Mouse (Mus musculus): ENCODE measurements around the gene Nav3. TPM values are rescaled to one million over a fixed set of nuclear protein-coding genes. Genes with fewer than 3 reads are reported as not detected.

Gene Nav3
- polyA plus RNA-seq, 1 experiment from 2014 or later = 3.7 TPM

- Histone ChIP-seq H3K4me3 (ENCODE audit: low read length) (no peak overlapping the region), H3K9me3 (ENCODE audit: low read length) (no peaks in the 10 kb centered on the region), H3K4me1 (ENCODE audit: insufficient read depth, low read length) (no peaks in the 10 kb centered on the region), H3K27me3 (ENCODE audit: insufficient read depth, low read length) (no peaks in the 10 kb centered on the region), H3K36me3 (ENCODE audit: insufficient read depth, low read length) (no peaks in the 10 kb centered on the region), H3K4me2 (replicated peaks; ENCODE audit: low read depth, low read length) (no peak overlapping the region), H3K9ac (replicated peaks; ENCODE audit: low read length) (no peak overlapping the region), H3K27ac (ENCODE audit: low read length) (no peak overlapping the region)
- ATAC-seq (ENCODE audit: low FRiP score, low TSS enrichment) = no peak
- 86% methylated on average over 5 of the region's 5 CpGs for WGBS
Observed at GRCm38 (mm10) chr10:109718390-109718789, 737.6 kb downstream of the Nav3 start.

- WGBS = 42% methylated on average over 5 of the region's 5 CpGs
- H3K4me2 ChIP-seq (replicated peaks; ENCODE audit: low read depth, low read length) = no peak overlapping the region
- no peaks in the 10 kb centered on the region for H3K9me3 ChIP-seq (ENCODE audit: low read length)
- no peak overlapping the region for H3K4me3 ChIP-seq (ENCODE audit: low read length)
- H3K9ac ChIP-seq (replicated peaks; ENCODE audit: low read length) = no peak overlapping the region
- H3K36me3 ChIP-seq (ENCODE audit: insufficient read depth, low read length) = no peaks in the 10 kb centered on the region
- H3K27me3 ChIP-seq (ENCODE audit: insufficient read depth, low read length) = no peaks in the 10 kb centered on the region
- H3K27ac ChIP-seq (ENCODE audit: low read length) = no peak overlapping the region
- no peak for ATAC-seq (ENCODE audit: low FRiP score, low TSS enrichment)
- H3K4me1 ChIP-seq (ENCODE audit: insufficient read depth, low read length) = no peaks in the 10 kb centered on the region
Observed at GRCm38 (mm10) chr10:109713001-109713400, 743.0 kb downstream of the Nav3 start.

GRCm38 (mm10) chr10:109699771-109700335, 756.2 kb downstream of the Nav3 start:
- Histone ChIP-seq H3K4me2 (replicated peaks; ENCODE audit: low read depth, low read length) (no peak overlapping the region), H3K9ac (replicated peaks; ENCODE audit: low read length) (no peak overlapping the region), H3K9me3 (ENCODE audit: low read length) (no peaks in the 10 kb centered on the region), H3K36me3 (ENCODE audit: insufficient read depth, low read length) (no peaks in the 10 kb centered on the region; the same call in 1 of the 2 replicates), H3K4me3 (ENCODE audit: low read length) (no peak overlapping the region), H3K27ac (ENCODE audit: low read length) (no peak overlapping the region), H3K27me3 (ENCODE audit: insufficient read depth, low read length) (no peaks in the 10 kb centered on the region), H3K4me1 (ENCODE audit: insufficient read depth, low read length) (no peaks in the 10 kb centered on the region)
- no peak for ATAC-seq (ENCODE audit: low FRiP score, low TSS enrichment)
- WGBS = 70% methylated on average over 3 of the region's 3 CpGs

GRCm38 (mm10) chr10:109690564-109690963, 765.4 kb downstream of the Nav3 start:
- ATAC-seq (ENCODE audit: low FRiP score, low TSS enrichment) = no peak
- H3K4me2 ChIP-seq (replicated peaks; ENCODE audit: low read depth, low read length) = no peak overlapping the region
- WGBS = 73% methylated on average over 3 of the region's 3 CpGs

GRCm38 (mm10) chr10:109684109-109685056, 771.6 kb downstream of the Nav3 start:
- Histone ChIP-seq H3K27ac (ENCODE audit: low read length) (no peak overlapping the region), H3K9ac (replicated peaks; ENCODE audit: low read length) (no peak overlapping the region), H3K9me3 (ENCODE audit: low read length) (no peaks in the 10 kb centered on the region), H3K4me3 (ENCODE audit: low read length) (peak overlapping the region; percentile 18), H3K27me3 (ENCODE audit: insufficient read depth, low read length) (no peaks in the 10 kb centered on the region), H3K4me1 (ENCODE audit: insufficient read depth, low read length) (peaks cover 5% of the 10 kb centered on the region; the same call in 1 of the 2 replicates), H3K4me2 (replicated peaks; ENCODE audit: low read depth, low read length) (peak overlapping the region; percentile 42), H3K36me3 (ENCODE audit: insufficient read depth, low read length) (no peaks in the 10 kb centered on the region)
- ATAC-seq (ENCODE audit: low FRiP score, low TSS enrichment) = peak; percentile 92
- 45% methylated on average over 27 of the region's 27 CpGs for whole genome bisulfite sequencing

More at GRCm38 (mm10) chr10:109690564-109690963, 765.4 kb downstream of the Nav3 start:
- Histone ChIP-seq H3K27me3 (ENCODE audit: insufficient read depth, low read length) (no peaks in the 10 kb centered on the region), H3K4me1 (ENCODE audit: insufficient read depth, low read length) (no peaks in the 10 kb centered on the region), H3K27ac (ENCODE audit: low read length) (no peak overlapping the region), H3K4me3 (ENCODE audit: low read length) (no peak overlapping the region), H3K9ac (replicated peaks; ENCODE audit: low read length) (no peak overlapping the region), H3K36me3 (ENCODE audit: insufficient read depth, low read length) (no peaks in the 10 kb centered on the region), H3K9me3 (ENCODE audit: low read length) (no peaks in the 10 kb centered on the region)

GRCm38 (mm10) chr10:109672896-109673295, 783.1 kb downstream of the Nav3 start:
- no peak for ATAC-seq (ENCODE audit: low FRiP score, low TSS enrichment)
- WGBS = 80% methylated on average over 2 of the region's 2 CpGs
- Histone ChIP-seq H3K9ac (replicated peaks; ENCODE audit: low read length) (no peak overlapping the region), H3K9me3 (ENCODE audit: low read length) (no peaks in the 10 kb centered on the region), H3K27me3 (ENCODE audit: insufficient read depth, low read length) (no peaks in the 10 kb centered on the region), H3K4me3 (ENCODE audit: low read length) (no peak overlapping the region), H3K4me1 (ENCODE audit: insufficient read depth, low read length) (no peaks in the 10 kb centered on the region), H3K36me3 (ENCODE audit: insufficient read depth, low read length) (no peaks in the 10 kb centered on the region), H3K4me2 (replicated peaks; ENCODE audit: low read depth, low read length) (no peak overlapping the region), H3K27ac (ENCODE audit: low read length) (no peak overlapping the region)

GRCm38 (mm10) chr10:109667453-109667852, 788.6 kb downstream of the Nav3 start:
- no peaks in the 10 kb centered on the region for H3K9me3 ChIP-seq (ENCODE audit: low read length)
- H3K4me3 ChIP-seq (ENCODE audit: low read length) = no peak overlapping the region
- no peaks in the 10 kb centered on the region for H3K4me1 ChIP-seq (ENCODE audit: insufficient read depth, low read length)
- ATAC-seq (ENCODE audit: low FRiP score, low TSS enrichment) = no peak
- H3K27me3 ChIP-seq (ENCODE audit: insufficient read depth, low read length) = no peaks in the 10 kb centered on the region
- H3K4me2 ChIP-seq (replicated peaks; ENCODE audit: low read depth, low read length) = no peak overlapping the region
- no peak overlapping the region for H3K27ac ChIP-seq (ENCODE audit: low read length)
- no peaks in the 10 kb centered on the region for H3K36me3 ChIP-seq (ENCODE audit: insufficient read depth, low read length)
- H3K9ac ChIP-seq (replicated peaks; ENCODE audit: low read length) = no peak overlapping the region
- 76% methylated on average over 4 of the region's 4 CpGs for WGBS

- H3K36me3 ChIP-seq (ENCODE audit: insufficient read depth, low read length) = no peaks in the 10 kb centered on the region
- no peak overlapping the region for H3K27ac ChIP-seq (ENCODE audit: low read length)
- H3K9me3 ChIP-seq (ENCODE audit: low read length) = no peaks in the 10 kb centered on the region
- H3K27me3 ChIP-seq (ENCODE audit: insufficient read depth, low read length) = no peaks in the 10 kb centered on the region
- H3K9ac ChIP-seq (replicated peaks; ENCODE audit: low read length) = no peak overlapping the region
- H3K4me1 ChIP-seq (ENCODE audit: insufficient read depth, low read length) = no peaks in the 10 kb centered on the region
- H3K4me3 ChIP-seq (ENCODE audit: low read length) = 0 out of 2 replicates have a peak overlapping the region, but pooled peaks have one; percentile 6
- ATAC-seq (ENCODE audit: low FRiP score, low TSS enrichment) = peak; percentile 76; the same call in 1 of the 2 replicates
- H3K4me2 ChIP-seq (replicated peaks; ENCODE audit: low read depth, low read length) = peak overlapping the region; percentile 34
- 34% methylated on average over 14 of the region's 14 CpGs for WGBS
Observed at GRCm38 (mm10) chr10:109664629-109665317, 791.2 kb downstream of the Nav3 start.

GRCm38 (mm10) chr10:109651516-109651915, 804.5 kb downstream of the Nav3 start:
- 74% methylated on average over 7 of the region's 7 CpGs for WGBS
- no peak overlapping the region for H3K4me3 ChIP-seq (ENCODE audit: low read length)
- no peak overlapping the region for H3K27ac ChIP-seq (ENCODE audit: low read length)
- H3K36me3 ChIP-seq (ENCODE audit: insufficient read depth, low read length) = no peaks in the 10 kb centered on the region
- no peak overlapping the region for H3K9ac ChIP-seq (replicated peaks; ENCODE audit: low read length)
- no peaks in the 10 kb centered on the region for H3K27me3 ChIP-seq (ENCODE audit: insufficient read depth, low read length)
- H3K4me2 ChIP-seq (replicated peaks; ENCODE audit: low read depth, low read length) = no peak overlapping the region
- H3K9me3 ChIP-seq (ENCODE audit: low read length) = no peaks in the 10 kb centered on the region
- no peak for ATAC-seq (ENCODE audit: low FRiP score, low TSS enrichment)
- no peaks in the 10 kb centered on the region for H3K4me1 ChIP-seq (ENCODE audit: insufficient read depth, low read length)

Data from kidney, embryonic 16.5 days (tissue).